Mouse (Mus musculus) left cerebral cortex, adult 11 months (tissue): ENCODE results near the gene Tbc1d14.

Source experiments
- DNase-seq: peaks from one replicate; pipeline ENCODE4 v3.0.0; 2022; ENCODE audit warnings: low spot score

Gene Tbc1d14

GRCm38 (mm10) chr5:36461231-36461630 is 131.8 kb downstream of the Tbc1d14 start:
- no peak for DNase-seq

GRCm38 (mm10) chr5:36460712-36461111 is 132.4 kb downstream of the Tbc1d14 start:
- DNase-seq: no peak

GRCm38 (mm10) chr5:36458926-36459325 is 134.2 kb downstream of the Tbc1d14 start:
- no peak for DNase-seq

DNA sequence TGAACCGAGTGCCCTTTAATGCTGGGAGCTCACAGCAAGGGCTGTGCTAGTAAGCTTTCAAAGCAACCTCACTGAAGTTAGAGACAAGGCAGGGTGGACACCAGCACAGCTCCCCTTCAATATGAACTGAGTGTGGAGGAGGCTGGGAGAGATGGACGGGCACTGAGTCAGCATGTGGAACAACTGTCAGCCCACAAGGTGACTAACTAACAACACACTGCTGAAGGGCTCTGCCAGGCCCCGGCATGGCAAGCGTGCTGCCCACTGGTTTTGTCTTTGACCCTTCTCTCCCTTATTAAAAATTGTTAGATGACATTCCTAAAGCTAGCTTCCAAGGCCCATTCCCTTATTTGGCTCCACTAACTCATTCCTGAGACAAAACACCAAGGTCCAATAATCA is 135.4 kb downstream of the Tbc1d14 start:
- no peak for DNase-seq

DNA sequence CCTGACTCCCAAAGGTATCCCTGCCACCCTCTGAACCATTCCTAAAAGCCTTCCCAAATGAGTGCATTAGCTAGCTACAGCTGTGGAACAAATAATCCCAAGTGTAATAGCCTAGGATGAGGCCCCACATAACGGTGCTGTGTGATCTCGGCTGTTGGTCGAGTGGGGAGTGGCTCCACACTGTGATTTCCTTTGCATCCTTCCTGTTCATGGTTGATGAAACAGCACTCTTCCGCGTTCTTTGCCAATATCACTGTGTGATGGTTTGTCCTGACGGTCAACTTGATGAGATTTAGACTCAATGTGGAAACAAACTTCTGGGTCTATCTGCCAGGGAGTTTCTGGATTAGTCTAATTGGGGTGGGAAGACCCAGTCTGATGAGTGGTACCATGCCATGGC is 140.3 kb downstream of the Tbc1d14 start:
- no peak for DNase-seq

- no peak for DNase-seq
Measured at GRCm38 (mm10) chr5:36451872-36452389, 141.1 kb downstream of the Tbc1d14 start.

- no peak for DNase-seq
Measured at GRCm38 (mm10) chr5:36451119-36451518, 142.0 kb downstream of the Tbc1d14 start.

- DNase-seq: no peak
Measured at GRCm38 (mm10) chr5:36449710-36450358, 143.2 kb downstream of the Tbc1d14 start.

DNA sequence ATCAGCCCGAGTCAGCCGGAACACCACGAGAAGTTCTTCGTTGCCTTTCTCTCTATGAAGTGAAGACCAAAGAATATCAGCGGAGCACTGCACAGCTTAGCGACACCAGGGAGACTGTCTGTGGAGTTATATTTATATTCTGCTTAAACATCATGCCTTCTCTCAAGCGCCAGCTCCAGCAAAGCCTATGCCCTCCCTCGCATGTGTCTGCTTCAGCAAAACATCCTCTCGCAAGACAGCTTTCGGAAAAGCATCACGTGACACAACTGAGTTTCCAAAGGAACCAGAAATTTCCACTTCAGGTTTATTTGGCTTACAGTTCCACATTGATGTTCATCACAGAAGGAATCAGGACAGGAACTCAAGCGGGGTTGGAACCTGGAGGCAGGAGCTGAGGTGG is 145.2 kb downstream of the Tbc1d14 start:
- DNase-seq: no peak

GRCm38 (mm10) chr5:36446166-36446890 is 146.7 kb downstream of the Tbc1d14 start:
- no peak for DNase-seq

DNA sequence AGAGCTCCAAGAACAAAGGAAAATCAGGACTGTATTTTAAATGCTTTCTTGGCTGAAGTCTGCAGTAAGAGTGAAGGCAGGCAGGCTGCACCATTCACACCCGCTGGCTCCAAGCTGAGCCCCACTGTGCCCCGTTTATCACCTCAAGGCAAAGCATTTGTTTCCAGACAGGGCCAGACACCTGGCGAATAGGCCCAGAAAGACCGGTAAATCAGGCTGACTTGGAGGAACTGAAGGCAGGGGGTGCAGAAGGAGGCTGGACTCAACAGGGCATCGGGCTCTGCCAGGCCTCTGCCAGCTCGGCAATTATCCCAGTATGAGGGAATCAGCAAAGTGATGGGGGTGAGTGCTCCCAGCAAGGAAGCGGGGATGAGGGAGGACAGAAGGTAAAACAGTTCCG is 148.0 kb downstream of the Tbc1d14 start:
- DNase-seq: no peak

DNA sequence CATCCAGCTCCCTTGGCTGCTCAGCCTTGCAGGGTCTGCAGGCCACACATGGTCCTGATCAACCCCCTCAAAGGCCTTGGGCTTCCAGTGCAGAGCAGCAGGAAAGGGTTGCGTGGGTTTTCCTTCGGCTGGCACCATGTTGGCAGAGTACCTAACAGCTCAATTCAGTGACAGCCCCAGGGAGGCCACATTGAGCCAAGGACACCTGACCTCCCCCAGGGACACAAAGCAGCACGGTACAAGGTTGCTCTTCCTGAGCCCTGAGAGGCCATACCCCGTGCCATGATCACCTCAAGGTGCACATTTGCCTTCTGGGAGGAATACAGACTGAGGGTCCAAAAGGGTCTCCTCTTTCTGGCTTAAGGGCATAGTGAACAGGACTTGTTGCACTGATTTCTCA is 148.5 kb downstream of the Tbc1d14 start:
- no peak for DNase-seq

GRCm38 (mm10) chr5:36440741-36441140 is 152.3 kb downstream of the Tbc1d14 start:
- no peak for DNase-seq
